ENCODE assay signal across 8 mouse cellular contexts in the genomic region with DNA sequence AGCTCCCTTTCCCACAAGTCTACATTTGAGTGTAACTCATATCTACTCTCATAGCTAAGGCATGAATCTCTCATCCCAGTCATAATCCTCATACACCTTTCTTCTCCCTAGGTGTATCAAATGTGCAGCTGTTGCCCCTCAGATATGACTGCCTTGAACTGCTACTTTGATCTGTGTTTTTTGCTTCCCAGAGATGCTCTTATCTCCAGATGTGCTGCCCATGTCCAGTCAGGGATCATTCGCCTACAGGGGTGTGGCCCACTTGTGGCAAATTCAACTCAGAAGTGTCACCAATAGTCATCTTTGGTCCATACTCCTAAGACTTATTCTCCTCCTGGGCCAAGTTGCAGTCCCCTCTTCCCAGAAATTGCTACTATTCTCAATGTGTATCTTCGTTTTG. TPM values are rescaled to one million over a fixed set of nuclear protein-coding genes. Genes with fewer than 3 reads are reported as not detected.
DNase-seq lines count a peak whose midpoint lies in the region; ATAC-seq and TF ChIP-seq lines count a peak whose summit lies in the region.

No protein-coding gene starts in this region.

- ATAC-seq in forebrain, embryonic 16.5 days = 0 out of 2 replicates have a peak, but pooled peaks have one; percentile 0
- peak; percentile 24 for ATAC-seq in liver, embryonic 14.5 days (ENCODE audit: insufficient read depth)

- H3K36me3 ChIP-seq in E14TG2a.4 (ENCODE audit: insufficient read depth, low read length) = peaks cover 56% of the 10 kb centered on the region
- H3K36me3 ChIP-seq in forebrain, embryonic 16.5 days (ENCODE audit: control insufficient read depth, insufficient read depth) = peaks cover 11% of the 10 kb centered on the region
- H3K36me3 ChIP-seq in liver, embryonic 14.5 days (replicated peaks; ENCODE audit: control insufficient read depth, insufficient read depth, low read depth) = peaks cover 26% of the 10 kb centered on the region

- no peak for TF ChIP-seq EP300 in liver, embryonic 14.5 days (IDR thresholded peaks at IDR 0.05; ENCODE audit: low read depth)

- peak overlapping the region; percentile 70 for H3K4me2 ChIP-seq in forebrain, embryonic 16.5 days (ENCODE audit: low read length)
- H3K4me2 ChIP-seq in liver, embryonic 14.5 days (ENCODE audit: low read depth) = peak overlapping the region; percentile 75

- peaks cover 24% of the 10 kb centered on the region for H3K4me1 ChIP-seq in E14TG2a.4 (replicated peaks; ENCODE audit: low read depth, low read length)
- peaks cover 5% of the 10 kb centered on the region for H3K4me1 ChIP-seq in forebrain, embryonic 16.5 days (replicated peaks; ENCODE audit: control insufficient read depth, insufficient read depth, low read length)
- peaks cover 0 to 8% of the 10 kb centered on the region in 2 experiments; a peak in 3 of 4 replicates for H3K4me1 ChIP-seq in liver, embryonic 14.5 days (replicated peaks; ENCODE audit: control insufficient read depth in 2 of 2, insufficient read depth in 2 of 2, low read length in 1 of 2)

- DNase-seq in gastrocnemius, adult 2 months = no peak
- DNase-seq in gastrocnemius, postnatal 10 days = no peak
- peak; percentile 35 to 41 (median 39) for DNase-seq in liver, embryonic 14.5 days (ENCODE audit: low read depth in 3 of 3, low spot score in 3 of 3)
- DNase-seq in cerebellum, postnatal 14 days = no peak
- DNase-seq in layer of hippocampus, adult 11-12 months (ENCODE audit: low spot score) = no peak
- no peak for DNase-seq in urinary bladder, postnatal 14 days (ENCODE audit: low spot score)

- H3K4me3 ChIP-seq in gastrocnemius, adult 2 months = peak overlapping the region; percentile 75
- peak overlapping the region; percentile 86 for H3K4me3 ChIP-seq in E14TG2a.4 (replicated peaks; ENCODE audit: low read length)
- H3K4me3 ChIP-seq in forebrain, embryonic 16.5 days (replicated peaks; ENCODE audit: low read length) = peak overlapping the region; percentile 81
- H3K4me3 ChIP-seq in liver, embryonic 14.5 days (ENCODE audit: insufficient read depth in 1 of 2, low read depth in 2 of 2, low read length in 2 of 2) = peak overlapping the region; percentile 87 to 95

- 22% methylated on average over 2 of the region's 2 CpGs for WGBS in forebrain, embryonic 16.5 days
- 5% methylated on average over 2 of the region's 2 CpGs for WGBS in liver, embryonic 14.5 days (ENCODE audit: insufficient replicate concordance)

- H3K9ac ChIP-seq in forebrain, embryonic 16.5 days (replicated peaks; ENCODE audit: low read depth, low read length) = peak overlapping the region; percentile 90
- H3K9ac ChIP-seq in liver, embryonic 14.5 days (replicated peaks) = peak overlapping the region; percentile 61

- peak overlapping the region; percentile 98 for H3K27ac ChIP-seq in gastrocnemius, adult 2 months
- no peak overlapping the region for H3K27ac ChIP-seq in forebrain, embryonic 16.5 days (ENCODE audit: low read length)
- peak overlapping the region; percentile 27; the same call in 1 of the 2 replicates for H3K27ac ChIP-seq in liver, embryonic 14.5 days

- no peak for TF ChIP-seq CTCF in gastrocnemius, adult 2 months (IDR thresholded peaks at IDR 0.05)
- no peak for TF ChIP-seq CTCF in E14TG2a.4 (conservative IDR thresholded peaks at IDR 0.05; ENCODE audit: low read length)
- TF ChIP-seq CTCF in liver, embryonic 14.5 days (IDR thresholded peaks at IDR 0.05; ENCODE audit: low read depth) = no peak

- no peaks in the 10 kb centered on the region for H3K9me3 ChIP-seq in E14TG2a.4 (ENCODE audit: low read length)
- H3K9me3 ChIP-seq in forebrain, embryonic 16.5 days (ENCODE audit: control insufficient read depth, low read length) = no peaks in the 10 kb centered on the region
- no peaks in the 10 kb centered on the region for H3K9me3 ChIP-seq in liver, embryonic 14.5 days (ENCODE audit: control insufficient read depth, low read length)

- intact Hi-C loops in gastrocnemius, adult 2 months (cut with DNase I) = loop anchor here (5.0 to 10.0 kb wide), 2 partner anchors 226 to 373 kb away; a partner anchor contains a TSS

- H3K27me3 ChIP-seq in E14TG2a.4 (ENCODE audit: insufficient read depth, low read length) = no peaks in the 10 kb centered on the region
- no peaks in the 10 kb centered on the region for H3K27me3 ChIP-seq in forebrain, embryonic 16.5 days (replicated peaks; ENCODE audit: control insufficient read depth, insufficient read depth, low read length)
- H3K27me3 ChIP-seq in liver, embryonic 14.5 days (ENCODE audit: control insufficient read depth, insufficient read depth, low read length) = no peaks in the 10 kb centered on the region

RNA-seq across cellular contexts. Expression of a gene that starts 0.7 kb away (rescaled TPM):
- 10 to 100 TPM; 12.6 to 14.5 TPM for total RNA-seq in gastrocnemius, adult 2 months (2021)
- total RNA-seq in gastrocnemius, postnatal 10 days (2021) = 1 to 10 TPM; 5.4 to 7.0 TPM
- polyA plus RNA-seq in forebrain, embryonic 16.5 days (2015; fragmentation: Nextera tagmentation; extraction: Ambion mirVana) = 13.9 and 18.6 TPM in 2 replicates
- polyA plus RNA-seq in liver, embryonic 14.5 days (2012; rRNA removed) = 1.2 and 1.8 TPM in 2 replicates
- polyA plus RNA-seq in liver, embryonic 14.5 days (2014; fragmentation: Nextera tagmentation; extraction: Ambion mirVana) = 1.7 and 2.4 TPM in 2 replicates

RNA-seq across cellular contexts. Expression of a gene that starts 0.8 kb away (rescaled TPM):
- 1 to 10 TPM; 1.1 to 1.4 TPM for total RNA-seq in gastrocnemius, adult 2 months (2021)
- 10 to 100 TPM in 1 of 2 experiments, 1 to 10 TPM in 1; 9.6 to 16.5 TPM for total RNA-seq in gastrocnemius, postnatal 10 days (2021)
- 41.7 and 42.9 TPM in 2 replicates for polyA plus RNA-seq in forebrain, embryonic 16.5 days (2015; fragmentation: Nextera tagmentation; extraction: Ambion mirVana)
- polyA plus RNA-seq in liver, embryonic 14.5 days (2012; rRNA removed) = 46.1 and 70.0 TPM in 2 replicates
- 117 and 133 TPM in 2 replicates for polyA plus RNA-seq in liver, embryonic 14.5 days (2014; fragmentation: Nextera tagmentation; extraction: Ambion mirVana)

RNA-seq across cellular contexts. Expression of a gene that starts 46.6 kb away (rescaled TPM):
- under 1 TPM in 1 of 2 experiments, not detected in 1; 0.14 TPM for total RNA-seq in gastrocnemius, adult 2 months (2021)
- under 1 TPM in 1 of 2 experiments, not detected in 1; 0.43 TPM for total RNA-seq in gastrocnemius, postnatal 10 days (2021)
- 0.51 and 0.80 TPM in 2 replicates for polyA plus RNA-seq in forebrain, embryonic 16.5 days (2015; fragmentation: Nextera tagmentation; extraction: Ambion mirVana)
- polyA plus RNA-seq in liver, embryonic 14.5 days (2012; rRNA removed) = 1.6 and 1.8 TPM in 2 replicates
- 1.4 and 1.7 TPM in 2 replicates for polyA plus RNA-seq in liver, embryonic 14.5 days (2014; fragmentation: Nextera tagmentation; extraction: Ambion mirVana)

Comparison
In these comparisons a context has a peak if more than half of its experiments do, and no peak if none do; other contexts are left out.
1. RNA of a gene that starts 0.8 kb away (total RNA-seq): 9.6 to 16.5 TPM in gastrocnemius, postnatal 10 days; 1.1 to 1.4 TPM in gastrocnemius, adult 2 months; every median in the first group is over 4 times any median in the second.
2. DNase-seq: peak in liver, embryonic 14.5 days (3 of 3); none in gastrocnemius, adult 2 months (single experiment), gastrocnemius, postnatal 10 days (single experiment), cerebellum, postnatal 14 days (0 of 2), layer of hippocampus, adult 11-12 months (single experiment) and urinary bladder, postnatal 14 days (single experiment).
3. Peak in every context shown above with its lines, with median percentiles within 50 percentile points of each other: H3K4me3 ChIP-seq.